Mouse (Mus musculus): Measurements from ENCODE around the gene Mov10l1. TPM values are rescaled to one million over a fixed set of nuclear protein-coding genes. Genes with fewer than 3 reads are reported as not detected.

The Mov10l1 gene
- total and polyA plus RNA-seq, 2 experiments, result not detected

GRCm38 (mm10) chr15:89020085-89020484 is 37.4 kb downstream of the Mov10l1 start:
- no peaks in the 10 kb centered on the region for H3K79me2 ChIP-seq (ENCODE audit: control insufficient read depth, insufficient read depth, low read length)
- DNase-seq (ENCODE audit: extremely low read depth, low read depth, low spot score), result peak; percentile 10
- no peak overlapping the region for H3K4me3 ChIP-seq (ENCODE audit: insufficient read depth, low read depth, low read length)
- no peaks in the 10 kb centered on the region for H3K36me3 ChIP-seq (ENCODE audit: control insufficient read depth, insufficient read depth, low read length)
- no peaks in the 10 kb centered on the region for H3K4me1 ChIP-seq (ENCODE audit: control insufficient read depth, insufficient read depth, low read length)
- TF ChIP-seq POLR2A (IDR thresholded peaks at IDR 0.05; ENCODE audit: extremely low read depth, insufficient read depth, low read length), result no peak
- TF ChIP-seq CTCF (IDR thresholded peaks at IDR 0.05; ENCODE audit: low read depth, low read length), result no peak
- 60% methylated on average over 7 of the region's 7 CpGs for WGBS
- H3K27ac ChIP-seq (replicated peaks; ENCODE audit: insufficient read depth, low read depth, low read length), result no peak overlapping the region
- no peak overlapping the region for H3K9ac ChIP-seq (ENCODE audit: low read depth, low read length)
- no peaks in the 10 kb centered on the region for H3K27me3 ChIP-seq (ENCODE audit: control insufficient read depth, insufficient read depth, low read length)

- Histone ChIP-seq H3K79me2 (ENCODE audit: control insufficient read depth, insufficient read depth, low read length) (no peaks in the 10 kb centered on the region), H3K4me3 (ENCODE audit: insufficient read depth, low read depth, low read length) (no peak overlapping the region), H3K4me1 (ENCODE audit: control insufficient read depth, insufficient read depth, low read length) (no peaks in the 10 kb centered on the region), H3K9ac (ENCODE audit: low read depth, low read length) (no peak overlapping the region), H3K36me3 (ENCODE audit: control insufficient read depth, insufficient read depth, low read length) (no peaks in the 10 kb centered on the region), H3K27me3 (ENCODE audit: control insufficient read depth, insufficient read depth, low read length) (no peaks in the 10 kb centered on the region), H3K27ac (replicated peaks; ENCODE audit: insufficient read depth, low read depth, low read length) (no peak overlapping the region)
- no peak for DNase-seq (ENCODE audit: extremely low read depth, low read depth, low spot score)
- TF ChIP-seq POLR2A (IDR thresholded peaks at IDR 0.05; ENCODE audit: extremely low read depth, insufficient read depth, low read length), result no peak
- no peak for TF ChIP-seq CTCF (IDR thresholded peaks at IDR 0.05; ENCODE audit: low read depth, low read length)
- 78% methylated on average over 7 of the region's 7 CpGs for WGBS
Observed at GRCm38 (mm10) chr15:89020492-89020891, 37.8 kb downstream of the Mov10l1 start.

GRCm38 (mm10) chr15:89044381-89044780 is 61.7 kb downstream of the Mov10l1 start:
- no peaks in the 10 kb centered on the region for H3K4me1 ChIP-seq (ENCODE audit: control insufficient read depth, insufficient read depth, low read length)
- 77% methylated on average over 5 of the region's 5 CpGs for WGBS
- no peak overlapping the region for H3K9ac ChIP-seq (ENCODE audit: low read depth, low read length)
- no peaks in the 10 kb centered on the region for H3K27me3 ChIP-seq (ENCODE audit: control insufficient read depth, insufficient read depth, low read length)
- peak; percentile 3 for DNase-seq (ENCODE audit: extremely low read depth, low read depth, low spot score)
- no peak for TF ChIP-seq POLR2A (IDR thresholded peaks at IDR 0.05; ENCODE audit: extremely low read depth, insufficient read depth, low read length)
- peak; percentile 38 for TF ChIP-seq CTCF (IDR thresholded peaks at IDR 0.05; ENCODE audit: low read depth, low read length)
- H3K27ac ChIP-seq (replicated peaks; ENCODE audit: insufficient read depth, low read depth, low read length), result no peak overlapping the region
- no peaks in the 10 kb centered on the region for H3K79me2 ChIP-seq (ENCODE audit: control insufficient read depth, insufficient read depth, low read length)
- H3K4me3 ChIP-seq (ENCODE audit: insufficient read depth, low read depth, low read length), result no peak overlapping the region
- no peaks in the 10 kb centered on the region for H3K36me3 ChIP-seq (ENCODE audit: control insufficient read depth, insufficient read depth, low read length)

GRCm38 (mm10) chr15:89046356-89046755 is 63.6 kb downstream of the Mov10l1 start:
- Histone ChIP-seq H3K9ac (ENCODE audit: low read depth, low read length) (no peak overlapping the region), H3K79me2 (ENCODE audit: control insufficient read depth, insufficient read depth, low read length) (no peaks in the 10 kb centered on the region), H3K4me3 (ENCODE audit: insufficient read depth, low read depth, low read length) (no peak overlapping the region), H3K36me3 (ENCODE audit: control insufficient read depth, insufficient read depth, low read length) (no peaks in the 10 kb centered on the region), H3K27ac (replicated peaks; ENCODE audit: insufficient read depth, low read depth, low read length) (no peak overlapping the region), H3K27me3 (ENCODE audit: control insufficient read depth, insufficient read depth, low read length) (no peaks in the 10 kb centered on the region), H3K4me1 (ENCODE audit: control insufficient read depth, insufficient read depth, low read length) (no peaks in the 10 kb centered on the region)
- TF ChIP-seq CTCF (IDR thresholded peaks at IDR 0.05; ENCODE audit: low read depth, low read length) (no peak), POLR2A (IDR thresholded peaks at IDR 0.05; ENCODE audit: extremely low read depth, insufficient read depth, low read length) (no peak)
- DNase-seq (ENCODE audit: extremely low read depth, low read depth, low spot score), result no peak
- 77% methylated on average over 4 of the region's 4 CpGs for WGBS

DNA sequence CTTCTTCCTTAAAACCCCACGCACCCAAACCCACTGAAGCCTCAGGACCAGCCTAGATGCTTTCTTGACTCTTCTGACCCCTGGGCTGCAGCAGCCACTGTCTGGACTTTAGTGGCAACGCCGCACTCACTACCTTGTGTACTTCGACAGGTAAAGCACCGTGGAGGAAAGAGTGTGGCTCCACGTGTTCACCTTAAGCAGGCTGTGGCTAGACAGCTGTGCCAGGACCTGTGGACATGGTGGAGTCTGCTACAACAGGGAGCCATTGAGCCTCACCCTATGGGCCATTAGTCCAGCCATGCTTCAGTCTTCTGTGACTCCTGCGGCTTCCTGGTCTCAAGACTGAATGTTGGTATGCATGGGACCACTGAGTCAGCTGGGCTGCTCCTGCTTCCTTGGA is 72.0 kb downstream of the Mov10l1 start:
- H3K9ac ChIP-seq (ENCODE audit: low read depth, low read length), result no peak overlapping the region
- H3K27me3 ChIP-seq (ENCODE audit: control insufficient read depth, insufficient read depth, low read length), result peaks cover 3% of the 10 kb centered on the region; the same call in 1 of the 2 replicates
- DNase-seq (ENCODE audit: extremely low read depth, low read depth, low spot score), result no peak
- 91% methylated on average over 7 of the region's 7 CpGs for WGBS
- TF ChIP-seq POLR2A (IDR thresholded peaks at IDR 0.05; ENCODE audit: extremely low read depth, insufficient read depth, low read length) (no peak), CTCF (IDR thresholded peaks at IDR 0.05; ENCODE audit: low read depth, low read length) (no peak)
- H3K27ac ChIP-seq (replicated peaks; ENCODE audit: insufficient read depth, low read depth, low read length), result no peak overlapping the region
- no peaks in the 10 kb centered on the region for H3K36me3 ChIP-seq (ENCODE audit: control insufficient read depth, insufficient read depth, low read length)
- no peaks in the 10 kb centered on the region for H3K79me2 ChIP-seq (ENCODE audit: control insufficient read depth, insufficient read depth, low read length)
- H3K4me3 ChIP-seq (ENCODE audit: insufficient read depth, low read depth, low read length), result no peak overlapping the region
- H3K4me1 ChIP-seq (ENCODE audit: control insufficient read depth, insufficient read depth, low read length), result no peaks in the 10 kb centered on the region

GRCm38 (mm10) chr15:89058736-89059135 is 76.0 kb downstream of the Mov10l1 start:
- Histone ChIP-seq H3K27me3 (ENCODE audit: control insufficient read depth, insufficient read depth, low read length) (peaks cover 8% of the 10 kb centered on the region), H3K27ac (replicated peaks; ENCODE audit: insufficient read depth, low read depth, low read length) (no peak overlapping the region), H3K9ac (ENCODE audit: low read depth, low read length) (no peak overlapping the region), H3K79me2 (ENCODE audit: control insufficient read depth, insufficient read depth, low read length) (no peaks in the 10 kb centered on the region), H3K4me1 (ENCODE audit: control insufficient read depth, insufficient read depth, low read length) (peaks cover 2% of the 10 kb centered on the region; the same call in 1 of the 2 replicates), H3K36me3 (ENCODE audit: control insufficient read depth, insufficient read depth, low read length) (no peaks in the 10 kb centered on the region), H3K4me3 (ENCODE audit: insufficient read depth, low read depth, low read length) (no peak overlapping the region)
- 36% methylated on average over 6 of the region's 6 CpGs for WGBS
- no peak for TF ChIP-seq POLR2A (IDR thresholded peaks at IDR 0.05; ENCODE audit: extremely low read depth, insufficient read depth, low read length)
- no peak for TF ChIP-seq CTCF (IDR thresholded peaks at IDR 0.05; ENCODE audit: low read depth, low read length)
- DNase-seq (ENCODE audit: extremely low read depth, low read depth, low spot score), result no peak

Measured in liver, adult 2 months (tissue).